Mouse (Mus musculus) midbrain, embryonic 16.5 days (tissue): ENCODE measurements at regions not wholly inside any gene's neighbourhood (a gene's known extent, or its start where the extent isn't known, plus 50 kb on each side); places are given as distances from the start of the nearest gene placed in this dataset.

Experiments used
- ATAC-seq: fragments of 200-750 bp; cut with Nextera tagmentation; 2 replicates; pipeline ENCODE4 v1.8.0; 2017; ENCODE audit warnings: moderate TSS enrichment
- H3K27ac ChIP-seq: fragments of 300-500 bp; sonication (generic); 2 replicates; pipeline ENCODE4 v1.5.1; 2014; ENCODE audit warnings: mild to moderate bottlenecking, low read length, mixed read lengths
- H3K27me3 ChIP-seq: fragments of 300-500 bp; sonication (generic); 2 replicates; pipeline ENCODE4 v1.6.1; 2014; ENCODE audit warnings: low read depth, low read length, mixed read lengths; ENCODE audit not compliant: control insufficient read depth, insufficient read depth
- H3K36me3 ChIP-seq: fragments of 300-500 bp; sonication (generic); 2 replicates; pipeline ENCODE4 v1.6.1; 2014; ENCODE audit warnings: mild to moderate bottlenecking, low read length, moderate library complexity, mixed read lengths; ENCODE audit not compliant: control insufficient read depth, insufficient read depth
- H3K4me1 ChIP-seq: fragments of 300-500 bp; sonication (generic); 2 replicates; pipeline ENCODE4 v1.6.1; 2014; ENCODE audit warnings: mild to moderate bottlenecking, low read length, mixed read lengths; ENCODE audit not compliant: control insufficient read depth, insufficient read depth
- H3K4me2 ChIP-seq: fragments of 300-500 bp; sonication (generic); 2 replicates; pipeline ENCODE4 v1.6.1; 2014; ENCODE audit warnings: mild to moderate bottlenecking, low read length, mixed read lengths
- H3K4me3 ChIP-seq: fragments of 300-500 bp; sonication (generic); 2 replicates; pipeline ENCODE4 v1.5.1; 2014; ENCODE audit warnings: low read depth, mild to moderate bottlenecking, low read length, moderate library complexity, mixed read lengths
- H3K9ac ChIP-seq: fragments of 300-500 bp; sonication (generic); 2 replicates; pipeline ENCODE4 v1.6.1; 2014; ENCODE audit warnings: low read depth, low read length, mixed read lengths
- H3K9me3 ChIP-seq: fragments of 300-500 bp; sonication (generic); replicated peaks from 2 replicates; pipeline ENCODE4 v1.6.1; 2014; ENCODE audit warnings: mild to moderate bottlenecking, low read length, mixed read lengths; ENCODE audit not compliant: control insufficient read depth, poor library complexity, severe bottlenecking
- WGBS: fragments of 180-500 bp; shearing (Covaris S2); extraction: QIAGEN DNeasy Blood & Tissue Kit; methylation state at CpG from one replicate; pipeline ENCODE4 v1.1.7; 2014; 5-methylcytosine and 5-hydroxymethylcytosine counted together

- WGBS = 94% methylated on average over 4 of the region's 4 CpGs
- Histone ChIP-seq H3K27me3 (peaks cover 8% of the 10 kb centered on the region), H3K4me2 (no peak overlapping the region), H3K9ac (no peak overlapping the region), H3K9me3 (no peaks in the 10 kb centered on the region), H3K27ac (no peak overlapping the region), H3K4me1 (peaks cover 8% of the 10 kb centered on the region), H3K4me3 (no peak overlapping the region), H3K36me3 (no peaks in the 10 kb centered on the region)
- ATAC-seq = no peak
Observed at GRCm38 (mm10) chr3:137550708-137551107, 70.7 kb upstream of the Ddit4l start.

- Histone ChIP-seq H3K4me2 (no peak overlapping the region), H3K27me3 (no peaks in the 10 kb centered on the region; the same call in 1 of the 2 replicates), H3K9ac (no peak overlapping the region), H3K4me3 (no peak overlapping the region), H3K9me3 (no peaks in the 10 kb centered on the region), H3K27ac (no peak overlapping the region), H3K4me1 (peaks cover 5% of the 10 kb centered on the region), H3K36me3 (no peaks in the 10 kb centered on the region)
- 83% methylated on average over 12 of the region's 12 CpGs for WGBS
- no peak for ATAC-seq
Observed at GRCm38 (mm10) chr3:137552472-137553336, 68.7 kb upstream of the Ddit4l start.

- no peaks in the 10 kb centered on the region for H3K9me3 ChIP-seq
- H3K4me1 ChIP-seq = peaks cover 2% of the 10 kb centered on the region; the same call in 1 of the 2 replicates
- ATAC-seq = no peak
- H3K27me3 ChIP-seq = no peaks in the 10 kb centered on the region
- H3K4me3 ChIP-seq = no peak overlapping the region
- WGBS = 65% methylated on average over 6 of the region's 6 CpGs
- no peaks in the 10 kb centered on the region for H3K36me3 ChIP-seq
- no peak overlapping the region for H3K9ac ChIP-seq
- no peak overlapping the region for H3K4me2 ChIP-seq
- no peak overlapping the region for H3K27ac ChIP-seq
Observed at GRCm38 (mm10) chr3:137560851-137561449, 60.5 kb upstream of the Ddit4l start.

- WGBS = 67% methylated on average over 2 of the region's 2 CpGs
- no peaks in the 10 kb centered on the region for H3K27me3 ChIP-seq
- no peak overlapping the region for H3K27ac ChIP-seq
- no peak overlapping the region for H3K9ac ChIP-seq
- H3K36me3 ChIP-seq = no peaks in the 10 kb centered on the region
- no peak for ATAC-seq
- no peaks in the 10 kb centered on the region for H3K9me3 ChIP-seq
- no peak overlapping the region for H3K4me3 ChIP-seq
- peaks cover 2% of the 10 kb centered on the region; the same call in 1 of the 2 replicates for H3K4me1 ChIP-seq
- H3K4me2 ChIP-seq = no peak overlapping the region
Observed at GRCm38 (mm10) chr3:137561986-137562385, 59.4 kb upstream of the Ddit4l start.

- Histone ChIP-seq H3K9ac (no peak overlapping the region), H3K27me3 (no peaks in the 10 kb centered on the region), H3K9me3 (no peaks in the 10 kb centered on the region), H3K4me1 (peaks cover 2% of the 10 kb centered on the region; the same call in 1 of the 2 replicates), H3K27ac (no peak overlapping the region), H3K4me2 (no peak overlapping the region), H3K4me3 (no peak overlapping the region), H3K36me3 (no peaks in the 10 kb centered on the region)
- no peak for ATAC-seq
- 81% methylated on average over 6 of the region's 6 CpGs for WGBS
Observed at GRCm38 (mm10) chr3:137563541-137564080, 57.8 kb upstream of the Ddit4l start.

- no peak for ATAC-seq
- 78% methylated on average over 5 of the region's 5 CpGs for WGBS
- no peaks in the 10 kb centered on the region for H3K9me3 ChIP-seq
Observed at GRCm38 (mm10) chr3:137564282-137564681, 57.1 kb upstream of the Ddit4l start.

GRCm38 (mm10) chr3:137568580-137569313 is 52.7 kb upstream of the Ddit4l start:
- no peaks in the 10 kb centered on the region for H3K27me3 ChIP-seq
- H3K4me2 ChIP-seq = no peak overlapping the region
- 100% methylated on average over 2 of the region's 2 CpGs for WGBS
- no peak overlapping the region for H3K4me3 ChIP-seq
- no peaks in the 10 kb centered on the region for H3K9me3 ChIP-seq
- H3K36me3 ChIP-seq = no peaks in the 10 kb centered on the region
- ATAC-seq = no peak
- no peak overlapping the region for H3K9ac ChIP-seq
- no peaks in the 10 kb centered on the region for H3K4me1 ChIP-seq
- no peak overlapping the region for H3K27ac ChIP-seq

More at GRCm38 (mm10) chr3:137564282-137564681, 57.1 kb upstream of the Ddit4l start:
- Histone ChIP-seq H3K27me3 (no peaks in the 10 kb centered on the region), H3K36me3 (no peaks in the 10 kb centered on the region), H3K27ac (no peak overlapping the region), H3K4me2 (no peak overlapping the region), H3K4me1 (peaks cover 2% of the 10 kb centered on the region; the same call in 1 of the 2 replicates), H3K9ac (no peak overlapping the region), H3K4me3 (no peak overlapping the region)
